Mouse (Mus musculus) MN1 (cell line): ENCODE measurements around the gene Capn8.

ENCODE experiments used
- DNase-seq: peaks from one replicate; pipeline ENCODE4 v3.0.0-alpha.2; 2016; ENCODE audit warnings: low spot score

Gene Capn8

DNA sequence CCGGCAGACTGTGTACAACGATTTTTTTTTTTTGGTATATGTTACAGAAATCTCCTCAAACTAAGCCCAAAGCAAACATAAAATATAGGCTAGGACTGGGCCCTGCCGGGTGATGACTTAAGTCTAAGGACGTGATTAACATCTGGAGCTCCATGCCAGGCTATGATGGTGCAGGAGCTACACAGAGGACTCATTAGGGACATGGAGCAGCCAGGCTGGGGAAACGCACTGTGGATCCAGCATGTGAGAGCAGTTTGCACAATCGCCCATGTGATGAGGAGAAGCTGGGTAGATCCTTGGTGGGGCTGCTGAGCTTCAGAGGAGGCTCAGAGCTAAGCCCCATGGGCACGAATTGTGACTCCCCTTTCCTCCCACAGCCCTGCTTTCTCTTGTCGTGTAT is 14.0 kb upstream of the Capn8 start:
- DNase-seq: no peak

DNA sequence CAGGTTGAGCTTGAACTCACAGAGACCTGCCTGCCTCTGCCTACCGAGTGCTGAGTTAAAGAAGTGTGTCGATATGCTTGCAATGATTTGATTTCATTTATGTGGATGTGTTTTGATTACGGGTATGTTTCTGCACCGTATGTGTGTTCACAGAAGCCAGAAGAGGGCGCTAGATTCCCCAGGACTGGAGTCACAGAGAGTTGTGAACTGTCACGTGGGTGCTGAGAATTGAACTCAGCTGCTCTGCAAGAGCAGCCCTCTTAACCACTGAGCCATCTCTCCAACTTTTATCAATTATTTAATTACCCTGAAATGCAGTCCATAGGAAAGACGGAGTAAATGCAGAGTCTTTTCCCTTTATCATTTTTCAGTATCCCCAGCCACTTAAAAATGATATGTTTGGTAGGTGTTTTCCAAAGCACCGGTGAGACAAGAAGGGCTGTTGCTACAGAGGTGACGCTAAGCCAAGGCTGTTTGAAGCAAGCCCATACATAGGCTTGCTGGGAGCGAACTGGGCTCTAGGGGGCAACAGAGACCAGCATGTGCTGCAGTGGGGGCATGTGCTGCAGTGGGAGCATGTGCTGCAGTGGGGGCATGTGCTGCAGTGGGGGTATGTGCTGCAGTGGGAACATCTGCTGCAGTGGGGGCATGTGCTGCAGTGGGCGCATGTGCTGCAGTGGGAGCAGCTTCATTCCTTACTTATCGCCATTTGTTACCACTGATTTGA is 11.0 kb upstream of the Capn8 start:
- no peak for DNase-seq

- peak; percentile 16 for DNase-seq
Measured at GRCm38 (mm10) chr1:182558271-182558670, 6.5 kb upstream of the Capn8 start.

DNA sequence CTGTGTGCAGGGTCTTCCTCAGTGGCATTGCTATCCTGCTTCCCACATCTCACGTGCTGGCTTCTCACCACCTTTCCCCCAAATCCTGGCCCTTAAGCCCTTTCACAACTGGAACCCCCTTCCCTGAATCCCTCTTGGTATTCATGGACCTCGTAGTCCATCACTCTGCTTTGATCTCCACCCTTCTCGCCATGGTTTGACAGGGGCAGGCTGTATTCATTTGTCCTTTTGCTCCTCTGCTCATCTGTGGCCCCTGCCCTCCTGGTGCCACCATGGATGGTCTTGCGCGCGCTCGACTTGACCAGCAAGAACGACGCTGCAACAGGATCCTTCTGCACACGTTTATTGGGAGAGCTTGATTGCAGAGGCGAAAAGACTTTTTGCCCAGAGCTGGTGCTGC is 5.3 kb upstream of the Capn8 start:
- no peak for DNase-seq

DNA sequence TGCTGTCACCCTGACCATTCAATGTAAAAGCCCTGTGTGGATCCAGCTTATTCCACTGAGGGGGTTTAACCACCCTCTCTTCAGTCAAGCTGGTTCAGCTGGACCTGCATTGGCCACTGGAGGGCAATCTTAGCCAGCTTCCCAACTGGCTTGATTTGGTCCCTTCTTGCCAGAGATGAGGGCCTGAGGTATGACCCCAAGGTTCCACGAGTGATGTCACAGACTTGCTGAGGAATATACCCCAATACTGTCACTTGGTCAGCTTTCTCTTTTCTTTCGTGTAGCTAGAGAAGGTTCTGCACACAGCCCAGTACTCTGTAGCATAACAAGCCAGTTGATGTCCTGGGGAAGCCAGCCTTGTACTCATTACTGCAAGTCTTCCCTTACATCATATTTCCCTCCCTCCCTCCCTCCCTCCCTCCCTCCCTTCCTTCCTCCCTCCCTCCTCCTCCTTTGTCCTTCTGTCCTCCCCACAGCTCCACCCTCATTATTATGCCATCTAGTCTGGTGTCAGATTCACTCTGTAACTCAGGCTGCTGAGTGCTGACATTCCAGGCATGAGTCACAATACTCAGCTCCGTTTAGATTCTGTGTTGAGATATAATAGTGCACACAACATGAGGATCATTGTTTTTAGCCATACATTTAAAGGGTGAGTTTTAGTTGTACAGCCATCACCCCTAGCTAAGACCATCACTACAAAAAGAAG is 4.3 kb upstream of the Capn8 start:
- DNase-seq: peak; percentile 35

DNA sequence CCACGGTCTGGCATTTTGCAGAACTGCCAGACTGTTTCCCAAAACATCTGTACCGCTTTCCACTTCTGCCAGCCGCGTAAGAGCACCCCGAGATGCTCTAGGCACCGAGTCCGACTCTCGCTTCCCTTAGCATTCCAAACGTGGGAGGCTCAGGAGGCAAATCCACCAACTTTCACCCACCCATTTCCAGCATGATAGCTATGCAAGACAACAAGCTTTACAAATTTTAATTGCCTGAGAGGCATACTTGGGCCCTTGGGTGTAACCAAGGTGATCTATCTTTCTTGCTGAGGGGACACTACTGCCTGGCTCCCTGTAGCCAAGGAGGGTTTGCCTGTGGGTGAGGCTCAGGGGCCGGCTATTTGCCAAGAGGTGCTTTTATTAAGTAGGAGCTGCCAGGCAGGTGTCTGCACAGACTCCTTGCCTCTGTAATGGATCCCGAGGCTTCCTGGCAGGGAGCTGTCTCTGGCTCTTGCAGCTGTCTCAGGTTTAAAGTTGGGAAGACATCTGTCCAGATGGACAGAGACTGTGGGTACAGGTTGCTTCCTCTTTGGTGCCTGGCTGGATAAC is 2.8 kb upstream of the Capn8 start:
- DNase-seq: no peak

- DNase-seq: peak; percentile 51
Measured at GRCm38 (mm10) chr1:182562576-182563370, 2.0 kb upstream of the Capn8 start.

- no peak for DNase-seq
Measured at GRCm38 (mm10) chr1:182565351-182565835, 586 bp downstream of the Capn8 start.

DNA sequence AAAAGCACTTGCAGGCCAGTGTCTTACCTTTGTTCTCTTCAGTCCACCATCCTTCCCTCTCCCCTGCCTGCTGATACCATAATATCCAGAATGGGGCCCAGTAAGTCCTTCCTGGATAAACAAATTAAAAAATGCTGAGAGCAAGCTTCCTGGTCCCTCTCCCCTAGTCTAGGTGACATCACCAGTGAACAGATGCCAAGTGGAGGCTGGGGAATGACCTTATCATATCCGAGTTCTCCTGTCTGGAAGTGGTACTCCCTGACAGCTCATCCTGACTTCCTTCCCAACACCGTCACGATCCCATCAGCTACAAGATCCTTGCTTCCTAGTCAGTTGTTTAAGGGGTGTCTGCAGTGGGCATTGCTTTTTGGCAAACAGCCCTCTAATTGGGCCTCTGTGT is 6.3 kb downstream of the Capn8 start:
- no peak for DNase-seq

DNA sequence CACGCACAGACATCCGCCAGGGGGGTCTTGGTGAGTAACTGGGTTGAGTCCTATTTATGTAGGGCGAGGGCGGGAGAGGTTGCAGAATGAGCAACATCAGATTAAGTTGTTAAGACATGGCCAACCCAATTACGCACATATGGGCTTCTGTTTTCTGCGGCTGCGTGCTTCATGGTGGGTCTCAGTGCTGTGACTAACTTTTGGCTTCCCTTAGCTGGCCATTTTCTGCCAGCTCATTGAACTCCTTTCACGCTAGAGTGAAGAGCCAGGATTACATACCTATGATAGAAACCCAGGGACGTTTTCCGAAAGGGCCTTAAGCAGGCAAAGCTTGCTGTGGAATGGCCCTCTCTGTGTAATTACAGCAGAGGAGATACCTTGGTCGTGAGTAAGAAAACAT is 7.2 kb downstream of the Capn8 start:
- DNase-seq: no peak

GRCm38 (mm10) chr1:182573856-182574665 is 9.3 kb downstream of the Capn8 start:
- DNase-seq: no peak

DNA sequence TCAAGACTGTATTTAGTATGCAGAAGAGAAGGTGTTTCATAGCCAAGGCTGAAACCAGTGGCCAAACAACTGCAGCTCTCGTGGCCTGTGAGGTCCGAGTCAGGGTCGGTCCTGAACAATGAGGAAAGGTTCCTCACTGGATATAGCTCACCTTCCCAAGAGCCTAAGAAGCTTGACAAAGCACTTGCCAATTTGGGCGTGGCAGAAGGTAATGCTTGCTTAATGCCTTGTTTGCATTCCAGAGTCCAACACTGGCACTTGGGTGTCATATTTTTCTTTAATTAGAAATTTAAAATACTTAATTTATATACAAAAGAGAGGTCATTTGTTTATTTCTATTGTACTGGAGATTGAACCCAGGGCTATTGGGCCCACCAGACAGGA is 9.9 kb downstream of the Capn8 start:
- DNase-seq: no peak

- no peak for DNase-seq
Measured at GRCm38 (mm10) chr1:182584169-182584568, 19.4 kb downstream of the Capn8 start.

- no peak for DNase-seq
Measured at GRCm38 (mm10) chr1:182585162-182585840, 20.5 kb downstream of the Capn8 start.

GRCm38 (mm10) chr1:182587706-182588105 is 22.9 kb downstream of the Capn8 start:
- no peak for DNase-seq

DNA sequence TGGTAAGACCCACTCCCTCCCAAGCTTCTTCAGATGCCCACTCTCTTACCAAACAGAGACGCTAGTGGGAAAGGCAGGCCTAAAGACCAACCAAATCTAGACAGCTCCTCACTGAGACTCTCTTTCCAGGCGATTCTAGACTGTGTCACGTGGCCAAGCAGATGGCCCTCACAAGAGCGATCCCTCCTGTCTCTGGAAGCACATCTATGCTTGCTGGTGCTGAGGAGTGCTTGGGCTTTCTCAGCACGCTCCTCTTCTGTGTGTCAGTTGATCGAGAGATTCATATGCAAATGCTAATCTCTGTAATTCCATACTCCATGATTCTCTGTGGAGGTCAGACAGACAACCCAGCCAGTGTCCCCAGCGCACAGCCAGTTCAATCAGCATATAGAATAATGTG is 26.7 kb downstream of the Capn8 start:
- no peak for DNase-seq

DNA sequence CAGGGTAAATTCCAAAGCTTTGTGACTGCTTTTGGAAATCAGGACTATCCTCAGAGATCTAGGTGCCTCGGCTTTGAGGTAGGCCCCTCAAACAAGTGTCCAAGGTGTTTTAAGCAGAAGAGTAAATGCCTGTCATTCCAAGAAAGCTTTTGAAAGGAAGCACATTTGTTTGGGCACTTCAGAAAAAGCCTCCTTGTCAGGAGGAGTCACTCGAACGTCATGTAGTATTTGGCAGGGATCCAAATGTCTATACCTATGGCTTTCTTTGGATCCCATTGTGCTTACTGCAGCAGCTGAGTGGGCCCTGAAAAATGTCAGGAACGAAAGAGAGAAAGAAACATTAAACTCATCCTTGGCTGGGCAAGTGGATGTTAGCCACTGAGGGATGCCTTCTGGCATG is 27.6 kb downstream of the Capn8 start:
- no peak for DNase-seq

GRCm38 (mm10) chr1:182605330-182606150 is 40.7 kb downstream of the Capn8 start:
- no peak for DNase-seq

- DNase-seq: no peak
Measured at GRCm38 (mm10) chr1:182609701-182610335, 45.0 kb downstream of the Capn8 start.

- DNase-seq: no peak
Measured at GRCm38 (mm10) chr1:182615465-182615864, 50.7 kb downstream of the Capn8 start.
